Mouse (Mus musculus) lung, postnatal 25 days (tissue): ENCODE data around the gene Magea10.

Experiments used
- DNase-seq: peaks from one replicate; pipeline ENCODE4 v3.0.0; 2022; ENCODE audit warnings: low spot score

Magea10 gene

GRCm38 (mm10) chrX:72386758-72387157, at the start of gene Magea10:
Gene Magea10 (minus strand): TSS chrX:72386858.
- no peak for DNase-seq

DNA sequence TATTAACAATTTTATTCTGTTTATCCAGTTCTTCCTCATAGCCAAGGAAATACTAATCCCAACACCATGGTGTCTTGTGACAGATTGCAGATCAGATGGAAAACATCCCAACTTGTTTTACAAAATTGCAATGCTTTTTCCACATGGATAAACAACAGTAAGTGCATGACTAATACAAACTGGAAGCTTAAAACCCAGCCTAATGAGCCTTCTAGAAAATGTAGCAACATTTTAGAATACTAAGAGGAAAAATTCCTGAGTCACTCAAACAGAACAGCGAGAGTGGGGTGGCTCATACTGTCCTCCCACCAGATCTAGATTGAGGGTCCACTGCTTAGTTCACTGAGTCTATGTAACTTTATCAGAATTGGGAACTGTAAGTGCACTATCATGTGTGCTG, 4.7 kb downstream of the Magea10 start:
- no peak for DNase-seq
